Mouse (Mus musculus) heart, embryonic 14.5 days (tissue): Measurements from ENCODE around the gene Fgfr2. TPM values are rescaled to one million over a fixed set of nuclear protein-coding genes. Genes with fewer than 3 reads are reported as not detected.

Experiments used
- ATAC-seq: fragments of 200-750 bp; cut with Nextera tagmentation; 2 replicates; pipeline ENCODE4 v1.8.0; 2017; ENCODE audit warnings: low read depth, moderate TSS enrichment; ENCODE audit not compliant: insufficient number of reproducible peaks, insufficient read depth, low FRiP score
- H3K27ac ChIP-seq, 2 experiments: fragments of 200-500 bp in 1 of 2; fragments of 300-500 bp in 1 of 2; sonication (generic) in 1 of 2; replicated peaks in 1 of 2; 2 replicates each; pipeline ENCODE4 v1.5.1; 2012 to 2014; ENCODE audit warnings: low read depth in 2 of 2, low read length in 2 of 2, control low read depth in 1 of 2, mild to moderate bottlenecking in 1 of 2, mixed read lengths in 1 of 2; ENCODE audit not compliant: control insufficient read depth in 1 of 2, insufficient read depth in 1 of 2
- H3K27me3 ChIP-seq: fragments of 300-500 bp; sonication (generic); 2 replicates; pipeline ENCODE4 v1.6.1; 2014; ENCODE audit warnings: mild to moderate bottlenecking, low read length, control low read depth; ENCODE audit not compliant: control insufficient read depth, insufficient read depth
- H3K36me3 ChIP-seq: fragments of 300-500 bp; sonication (generic); 2 replicates; pipeline ENCODE4 v1.6.1; 2014; ENCODE audit warnings: mild to moderate bottlenecking, control low read depth, low read length, mixed read lengths; ENCODE audit not compliant: control insufficient read depth, insufficient read depth
- H3K4me1 ChIP-seq, 2 experiments: fragments of 200-500 bp in 1 of 2; fragments of 300-500 bp in 1 of 2; sonication (generic) in 1 of 2; 2 replicates each; pipeline ENCODE4 v1.6.1; 2012 to 2014; ENCODE audit warnings: low read length in 2 of 2, control low read depth in 1 of 2, mixed read lengths in 1 of 2; ENCODE audit not compliant: control insufficient read depth in 2 of 2, insufficient read depth in 2 of 2
- H3K4me2 ChIP-seq: fragments of 300-500 bp; sonication (generic); 2 replicates; pipeline ENCODE4 v1.6.1; 2014; ENCODE audit warnings: mild to moderate bottlenecking, low read length
- H3K4me3 ChIP-seq, 2 experiments: fragments of 200-500 bp in 1 of 2; fragments of 300-500 bp in 1 of 2; sonication (generic) in 1 of 2; 2 replicates each; pipeline ENCODE4 v1.5.1; 2012 to 2014; ENCODE audit warnings: low read length in 2 of 2, mild to moderate bottlenecking in 2 of 2, control low read depth in 1 of 2, low read depth in 1 of 2, moderate library complexity in 1 of 2; ENCODE audit not compliant: control insufficient read depth in 1 of 2, insufficient read depth in 1 of 2
- H3K9ac ChIP-seq: fragments of 300-500 bp; sonication (generic); 2 replicates; pipeline ENCODE4 v1.6.1; 2014; ENCODE audit warnings: mild to moderate bottlenecking, low read length
- H3K9me3 ChIP-seq: fragments of 300-500 bp; sonication (generic); 2 replicates; pipeline ENCODE4 v1.6.1; 2016; ENCODE audit warnings: low read length, control low read depth; ENCODE audit not compliant: control insufficient read depth
- WGBS: fragments of 180-500 bp; shearing (Covaris S2); extraction: QIAGEN DNeasy Blood & Tissue Kit; methylation state at CpG from one replicate; pipeline ENCODE4 v1.1.7; 2014; 5-methylcytosine and 5-hydroxymethylcytosine counted together
- polyA plus RNA-seq: library from polyadenylated mRNA; unstranded; fragments of >200 nt; fragmentation: Nextera tagmentation; extraction: Ambion mirVana; gene quantifications from 2 replicates; pipeline ENCODE4 v1.2.1, GENCODE M21; 2014

Gene Fgfr2
- polyA plus RNA-seq, 1 experiment from 2014 or later, result 22.4 TPM

DNA sequence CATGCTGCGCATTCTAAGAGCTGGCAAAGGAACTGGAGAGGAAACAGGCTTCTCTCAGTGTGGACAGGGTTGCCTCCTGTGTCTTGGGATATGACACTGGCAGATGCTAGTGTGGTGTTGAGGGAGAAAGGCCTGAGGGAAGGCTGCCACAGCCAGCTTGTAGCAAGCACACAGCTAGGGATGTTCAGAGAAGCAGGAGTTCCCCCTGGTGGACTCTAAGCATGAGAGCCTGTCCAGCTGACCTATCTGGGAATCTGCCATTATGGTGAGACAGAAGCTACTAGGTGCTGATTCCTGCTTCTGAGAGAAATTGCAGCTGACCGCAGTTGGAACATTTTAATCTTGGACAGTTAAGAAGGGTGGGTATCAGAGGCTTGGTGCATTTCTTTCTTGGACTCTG is 2368.4 kb downstream of the Fgfr2 start:
- H3K4me1 ChIP-seq, result peaks cover 30 to 39% of the 10 kb centered on the region in 2 experiments
- ATAC-seq, result no peak
- H3K36me3 ChIP-seq, result peaks cover 82% of the 10 kb centered on the region
- H3K4me2 ChIP-seq, result no peak overlapping the region
- WGBS, result 74% methylated on average over 2 of the region's 2 CpGs
- no peak overlapping the region; a peak in 1 of 4 replicates for H3K27ac ChIP-seq
- no peak overlapping the region for H3K4me3 ChIP-seq
- H3K9ac ChIP-seq, result no peak overlapping the region
- no peaks in the 10 kb centered on the region for H3K9me3 ChIP-seq
- H3K27me3 ChIP-seq, result no peaks in the 10 kb centered on the region

GRCm38 (mm10) chr7:130751678-130752077 is 2371.5 kb downstream of the Fgfr2 start:
- Histone ChIP-seq H3K4me1 (peaks cover 30 to 39% of the 10 kb centered on the region in 2 experiments), H3K4me3 (no peak overlapping the region), H3K36me3 (peaks cover 86% of the 10 kb centered on the region), H3K9ac (no peak overlapping the region), H3K9me3 (no peaks in the 10 kb centered on the region), H3K4me2 (no peak overlapping the region), H3K27ac (no peak overlapping the region), H3K27me3 (no peaks in the 10 kb centered on the region)
- 64% methylated on average over 9 of the region's 9 CpGs for WGBS
- ATAC-seq, result no peak

GRCm38 (mm10) chr7:130750752-130751490 is 2372.2 kb downstream of the Fgfr2 start:
- 39% methylated on average over 17 of the region's 17 CpGs for WGBS
- peaks cover 22 to 32% of the 10 kb centered on the region in 2 experiments for H3K4me1 ChIP-seq
- H3K4me2 ChIP-seq, result no peak overlapping the region
- H3K36me3 ChIP-seq, result peaks cover 94% of the 10 kb centered on the region
- H3K9me3 ChIP-seq, result no peaks in the 10 kb centered on the region
- ATAC-seq, result no peak
- H3K9ac ChIP-seq, result no peak overlapping the region
- H3K27me3 ChIP-seq, result no peaks in the 10 kb centered on the region
- H3K4me3 ChIP-seq, result no peak overlapping the region
- peak overlapping the region; percentile 33 to 39; a peak in 3 of 4 replicates for H3K27ac ChIP-seq

DNA sequence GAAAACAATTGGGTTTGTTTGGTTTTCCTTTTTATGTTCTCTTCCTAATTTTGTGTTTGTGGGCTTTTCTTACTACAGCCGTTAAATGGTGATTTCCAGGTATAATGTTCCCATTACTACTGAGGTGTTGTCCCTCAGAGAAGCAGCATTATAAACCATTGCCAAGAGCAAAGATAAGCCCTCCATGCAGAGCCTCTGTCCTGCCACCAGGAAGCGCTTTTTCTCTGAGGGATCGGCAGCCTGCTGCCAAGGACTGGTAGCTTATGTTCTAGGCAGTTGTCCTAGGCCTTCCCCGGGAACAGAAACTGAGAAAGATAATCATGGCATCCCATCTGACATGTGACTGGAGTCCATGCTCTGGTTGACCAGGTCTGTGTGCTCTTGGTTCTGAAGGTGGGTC is 2374.0 kb downstream of the Fgfr2 start:
- Histone ChIP-seq H3K9ac (no peak overlapping the region), H3K27ac (no peak overlapping the region), H3K27me3 (no peaks in the 10 kb centered on the region), H3K4me2 (no peak overlapping the region), H3K36me3 (peaks cover 97% of the 10 kb centered on the region), H3K9me3 (no peaks in the 10 kb centered on the region), H3K4me3 (no peak overlapping the region), H3K4me1 (peaks cover 13 to 19% of the 10 kb centered on the region in 2 experiments)
- 76% methylated on average over 4 of the region's 4 CpGs for WGBS
- ATAC-seq, result no peak

GRCm38 (mm10) chr7:130743239-130744025 is 2379.7 kb downstream of the Fgfr2 start:
- no peak overlapping the region for H3K27ac ChIP-seq
- peaks cover under 1 to 8% of the 10 kb centered on the region in 2 experiments; a peak in 2 of 4 replicates for H3K4me1 ChIP-seq
- no peak for ATAC-seq
- no peaks in the 10 kb centered on the region for H3K9me3 ChIP-seq
- H3K9ac ChIP-seq, result no peak overlapping the region
- H3K27me3 ChIP-seq, result no peaks in the 10 kb centered on the region
- peaks cover 99% of the 10 kb centered on the region for H3K36me3 ChIP-seq
- H3K4me2 ChIP-seq, result no peak overlapping the region
- WGBS, result 79% methylated on average over 9 of the region's 9 CpGs
- no peak overlapping the region for H3K4me3 ChIP-seq

GRCm38 (mm10) chr7:130741099-130741498 is 2382.1 kb downstream of the Fgfr2 start:
- 80% methylated on average over 4 of the region's 4 CpGs for WGBS
- Histone ChIP-seq H3K36me3 (peaks cover 99% of the 10 kb centered on the region), H3K4me3 (no peak overlapping the region), H3K4me2 (no peak overlapping the region), H3K4me1 (peaks cover 2 to 5% of the 10 kb centered on the region in 2 experiments; a peak in 2 of 4 replicates), H3K27me3 (no peaks in the 10 kb centered on the region), H3K27ac (no peak overlapping the region), H3K9me3 (no peaks in the 10 kb centered on the region), H3K9ac (no peak overlapping the region)
- no peak for ATAC-seq

- H3K4me1 ChIP-seq, result peaks cover 2 to 5% of the 10 kb centered on the region in 2 experiments; a peak in 2 of 4 replicates
- 92% methylated on average over 2 of the region's 2 CpGs for whole genome bisulfite sequencing
- ATAC-seq, result no peak
- no peak overlapping the region for H3K4me2 ChIP-seq
- no peak overlapping the region for H3K4me3 ChIP-seq
- peaks cover 94% of the 10 kb centered on the region for H3K36me3 ChIP-seq
- H3K27ac ChIP-seq, result no peak overlapping the region
- no peaks in the 10 kb centered on the region for H3K27me3 ChIP-seq
- no peaks in the 10 kb centered on the region for H3K9me3 ChIP-seq
- H3K9ac ChIP-seq, result no peak overlapping the region
Measured at GRCm38 (mm10) chr7:130734195-130734787, 2388.9 kb downstream of the Fgfr2 start.
